Mouse (Mus musculus): ENCODE data around the gene Plk4. TPM values are rescaled to one million over a fixed set of nuclear protein-coding genes. Genes with fewer than 3 reads are reported as not detected.

Plk4 gene
- polyA plus RNA-seq (2014; fragmentation: Nextera tagmentation; extraction: Ambion mirVana): 55.5 and 55.6 TPM in 2 replicates

- 2% methylated on average over 66 of the region's 66 CpGs for WGBS
- Histone ChIP-seq H3K27ac (ENCODE audit: low read length) (peak within 1 kb of the TSS; percentile 80; the same call in 1 of the 2 replicates), H3K4me3 (ENCODE audit: low read depth, low read length) (peak within 1 kb of the TSS; percentile 96), H3K4me1 (ENCODE audit: control insufficient read depth, insufficient read depth, low read length) (peaks cover 8% of the 10 kb centered on the region; the same call in 1 of the 2 replicates), H3K4me2 (replicated peaks; ENCODE audit: low read depth, low read length) (peak within 1 kb of the TSS; percentile 72), H3K36me3 (ENCODE audit: control insufficient read depth, insufficient read depth, low read length) (no peaks in the 10 kb centered on the region), H3K9me3 (ENCODE audit: control insufficient read depth, low read depth, low read length) (no peaks in the 10 kb centered on the region), H3K27me3 (ENCODE audit: control insufficient read depth, insufficient read depth, low read length) (no peaks in the 10 kb centered on the region), H3K9ac (replicated peaks; ENCODE audit: low read depth, low read length) (peak within 1 kb of the TSS; percentile 78)
- ATAC-seq (ENCODE audit: insufficient number of reproducible peaks, insufficient read depth, low FRiP score, low read depth): peak; percentile 94
Observed at GRCm38 (mm10) chr3:40799530-40800372, at the start of gene Plk4. Gene Plk4 (plus strand): TSS chr3:40800019.

- Histone ChIP-seq H3K27ac (ENCODE audit: low read length) (no peak overlapping the region), H3K36me3 (ENCODE audit: control insufficient read depth, insufficient read depth, low read length) (no peaks in the 10 kb centered on the region), H3K4me3 (ENCODE audit: low read depth, low read length) (no peak overlapping the region), H3K4me1 (ENCODE audit: control insufficient read depth, insufficient read depth, low read length) (no peaks in the 10 kb centered on the region), H3K9me3 (ENCODE audit: control insufficient read depth, low read depth, low read length) (no peaks in the 10 kb centered on the region), H3K27me3 (ENCODE audit: control insufficient read depth, insufficient read depth, low read length) (no peaks in the 10 kb centered on the region), H3K9ac (replicated peaks; ENCODE audit: low read depth, low read length) (no peak overlapping the region), H3K4me2 (replicated peaks; ENCODE audit: low read depth, low read length) (no peak overlapping the region)
- WGBS: 86% methylated on average over 3 of the region's 3 CpGs
- ATAC-seq (ENCODE audit: insufficient number of reproducible peaks, insufficient read depth, low FRiP score, low read depth): no peak
Observed at GRCm38 (mm10) chr3:40760746-40761145, 39.1 kb upstream of the Plk4 start.

DNA sequence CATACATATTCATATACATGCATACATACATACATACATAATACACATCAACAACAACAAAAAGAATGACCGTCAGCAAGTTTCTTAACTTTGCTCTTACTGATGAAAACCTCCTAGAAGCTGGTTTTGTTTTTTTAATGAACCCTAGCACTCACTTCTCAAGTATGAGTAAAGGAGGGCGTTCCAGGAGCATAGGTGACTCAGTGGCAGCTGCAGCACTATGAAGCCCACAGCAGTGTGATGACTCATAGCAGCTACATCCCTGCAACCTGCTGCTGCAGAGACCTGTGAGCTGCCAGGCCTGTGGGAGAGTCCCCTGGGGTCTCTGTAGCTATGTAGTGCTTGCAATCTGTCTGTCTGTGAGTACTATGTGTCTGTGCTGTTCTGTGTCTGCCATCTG is 38.5 kb upstream of the Plk4 start:
- Histone ChIP-seq H3K27me3 (ENCODE audit: control insufficient read depth, insufficient read depth, low read length) (no peaks in the 10 kb centered on the region), H3K9me3 (ENCODE audit: control insufficient read depth, low read depth, low read length) (no peaks in the 10 kb centered on the region), H3K36me3 (ENCODE audit: control insufficient read depth, insufficient read depth, low read length) (no peaks in the 10 kb centered on the region), H3K27ac (ENCODE audit: low read length) (no peak overlapping the region), H3K4me1 (ENCODE audit: control insufficient read depth, insufficient read depth, low read length) (no peaks in the 10 kb centered on the region), H3K4me2 (replicated peaks; ENCODE audit: low read depth, low read length) (no peak overlapping the region), H3K9ac (replicated peaks; ENCODE audit: low read depth, low read length) (no peak overlapping the region), H3K4me3 (ENCODE audit: low read depth, low read length) (no peak overlapping the region)
- ATAC-seq (ENCODE audit: insufficient number of reproducible peaks, insufficient read depth, low FRiP score, low read depth): no peak
- WGBS: 82% methylated on average over 2 of the region's 2 CpGs

- no peaks in the 10 kb centered on the region for H3K36me3 ChIP-seq (ENCODE audit: control insufficient read depth, insufficient read depth, low read length)
- H3K27ac ChIP-seq (ENCODE audit: low read length): no peak overlapping the region
- no peak for ATAC-seq (ENCODE audit: insufficient number of reproducible peaks, insufficient read depth, low FRiP score, low read depth)
- H3K4me1 ChIP-seq (ENCODE audit: control insufficient read depth, insufficient read depth, low read length): no peaks in the 10 kb centered on the region
- H3K27me3 ChIP-seq (ENCODE audit: control insufficient read depth, insufficient read depth, low read length): no peaks in the 10 kb centered on the region
- WGBS: 81% methylated on average over 2 of the region's 2 CpGs
- H3K9me3 ChIP-seq (ENCODE audit: control insufficient read depth, low read depth, low read length): no peaks in the 10 kb centered on the region
- H3K4me3 ChIP-seq (ENCODE audit: low read depth, low read length): no peak overlapping the region
- H3K4me2 ChIP-seq (replicated peaks; ENCODE audit: low read depth, low read length): no peak overlapping the region
- H3K9ac ChIP-seq (replicated peaks; ENCODE audit: low read depth, low read length): no peak overlapping the region
Observed at GRCm38 (mm10) chr3:40793783-40794182, 6.0 kb upstream of the Plk4 start.

DNA sequence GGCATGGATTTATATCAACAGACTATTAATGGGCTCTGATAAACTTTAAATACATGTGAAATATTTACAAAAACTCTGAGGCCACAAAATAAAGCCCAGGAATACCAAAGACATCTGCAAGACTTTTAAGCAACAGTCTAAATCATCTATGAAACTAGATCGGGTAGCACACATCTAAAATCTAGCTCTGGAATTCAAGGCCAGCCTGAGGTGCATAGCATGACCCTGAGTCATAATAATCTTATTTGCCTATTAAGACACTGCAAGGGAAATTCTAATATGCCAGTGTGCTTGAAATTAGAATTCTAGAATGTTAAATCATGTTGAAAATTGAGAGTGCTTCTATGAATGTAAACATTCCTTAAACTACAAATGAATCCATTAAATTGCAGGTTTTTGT is 1.8 kb upstream of the Plk4 start:
- H3K4me1 ChIP-seq (ENCODE audit: control insufficient read depth, insufficient read depth, low read length): peaks cover 8% of the 10 kb centered on the region; the same call in 1 of the 2 replicates
- no peak overlapping the region for H3K4me2 ChIP-seq (replicated peaks; ENCODE audit: low read depth, low read length)
- no peak for ATAC-seq (ENCODE audit: insufficient number of reproducible peaks, insufficient read depth, low FRiP score, low read depth)
- H3K36me3 ChIP-seq (ENCODE audit: control insufficient read depth, insufficient read depth, low read length): no peaks in the 10 kb centered on the region
- WGBS: 67% methylated on average over 1 of the region's 1 CpGs
- H3K27ac ChIP-seq (ENCODE audit: low read length): no peak overlapping the region
- H3K9ac ChIP-seq (replicated peaks; ENCODE audit: low read depth, low read length): no peak overlapping the region
- H3K27me3 ChIP-seq (ENCODE audit: control insufficient read depth, insufficient read depth, low read length): no peaks in the 10 kb centered on the region
- H3K9me3 ChIP-seq (ENCODE audit: control insufficient read depth, low read depth, low read length): no peaks in the 10 kb centered on the region
- H3K4me3 ChIP-seq (ENCODE audit: low read depth, low read length): no peak overlapping the region

- ATAC-seq (ENCODE audit: insufficient number of reproducible peaks, insufficient read depth, low FRiP score, low read depth): no peak
- Histone ChIP-seq H3K27me3 (ENCODE audit: control insufficient read depth, insufficient read depth, low read length) (no peaks in the 10 kb centered on the region), H3K9me3 (ENCODE audit: control insufficient read depth, low read depth, low read length) (no peaks in the 10 kb centered on the region), H3K27ac (ENCODE audit: low read length) (no peak overlapping the region), H3K9ac (replicated peaks; ENCODE audit: low read depth, low read length) (no peak overlapping the region), H3K4me2 (replicated peaks; ENCODE audit: low read depth, low read length) (no peak overlapping the region), H3K4me1 (ENCODE audit: control insufficient read depth, insufficient read depth, low read length) (peaks cover 8% of the 10 kb centered on the region; the same call in 1 of the 2 replicates), H3K36me3 (ENCODE audit: control insufficient read depth, insufficient read depth, low read length) (no peaks in the 10 kb centered on the region), H3K4me3 (ENCODE audit: low read depth, low read length) (no peak overlapping the region)
- WGBS: 38% methylated on average over 7 of the region's 7 CpGs
Observed at GRCm38 (mm10) chr3:40798500-40798899, 1.3 kb upstream of the Plk4 start.

- peaks cover 6% of the 10 kb centered on the region for H3K36me3 ChIP-seq (ENCODE audit: control insufficient read depth, insufficient read depth, low read length)
- peak; percentile 71 for ATAC-seq (ENCODE audit: insufficient number of reproducible peaks, insufficient read depth, low FRiP score, low read depth)
- H3K4me2 ChIP-seq (replicated peaks; ENCODE audit: low read depth, low read length): peak overlapping the region; percentile 72
- under 1% methylated on average over 34 of the region's 37 CpGs for WGBS
- peak overlapping the region; percentile 80; the same call in 1 of the 2 replicates for H3K27ac ChIP-seq (ENCODE audit: low read length)
- peak overlapping the region; percentile 78 for H3K9ac ChIP-seq (replicated peaks; ENCODE audit: low read depth, low read length)
- peak overlapping the region; percentile 96 for H3K4me3 ChIP-seq (ENCODE audit: low read depth, low read length)
- H3K4me1 ChIP-seq (ENCODE audit: control insufficient read depth, insufficient read depth, low read length): peaks cover 8% of the 10 kb centered on the region; the same call in 1 of the 2 replicates
- H3K9me3 ChIP-seq (ENCODE audit: control insufficient read depth, low read depth, low read length): no peaks in the 10 kb centered on the region
- H3K27me3 ChIP-seq (ENCODE audit: control insufficient read depth, insufficient read depth, low read length): no peaks in the 10 kb centered on the region
Observed at GRCm38 (mm10) chr3:40800373-40800823, 579 bp downstream of the Plk4 start.

DNA sequence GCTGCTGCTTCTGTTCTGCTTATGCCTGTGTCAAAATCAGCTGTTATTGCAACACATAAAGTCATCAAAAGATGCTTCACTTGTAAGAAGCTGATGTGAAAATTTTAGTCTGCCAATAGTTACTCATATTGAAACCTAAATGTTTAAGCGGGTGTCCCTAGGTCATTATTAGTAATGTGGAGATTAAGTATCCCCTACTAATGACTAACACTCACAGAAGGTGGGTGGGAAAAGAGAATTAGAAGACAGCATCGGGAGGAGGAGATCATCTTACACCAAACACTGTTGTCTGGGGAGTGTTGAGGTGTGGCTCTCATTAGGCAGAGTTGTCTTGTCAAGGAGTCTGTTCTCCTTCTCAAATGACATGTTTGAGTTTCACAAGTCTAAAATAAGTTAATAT is 7.1 kb downstream of the Plk4 start:
- Histone ChIP-seq H3K9me3 (ENCODE audit: control insufficient read depth, low read depth, low read length) (no peaks in the 10 kb centered on the region), H3K4me3 (ENCODE audit: low read depth, low read length) (no peak overlapping the region), H3K4me1 (ENCODE audit: control insufficient read depth, insufficient read depth, low read length) (no peaks in the 10 kb centered on the region), H3K36me3 (ENCODE audit: control insufficient read depth, insufficient read depth, low read length) (peaks cover 39% of the 10 kb centered on the region), H3K9ac (replicated peaks; ENCODE audit: low read depth, low read length) (no peak overlapping the region), H3K27me3 (ENCODE audit: control insufficient read depth, insufficient read depth, low read length) (no peaks in the 10 kb centered on the region), H3K27ac (ENCODE audit: low read length) (no peak overlapping the region), H3K4me2 (replicated peaks; ENCODE audit: low read depth, low read length) (no peak overlapping the region)
- 73% methylated on average over 2 of the region's 2 CpGs for WGBS
- no peak for ATAC-seq (ENCODE audit: insufficient number of reproducible peaks, insufficient read depth, low FRiP score, low read depth)
